Mouse (Mus musculus): ENCODE data around the gene Itgb4. TPM values are rescaled to one million over a fixed set of nuclear protein-coding genes. Genes with fewer than 3 reads are reported as not detected.
"Not testable (repeated sequence)": the region's sequence is repeated elsewhere in the genome, so short reads cannot be mapped to it uniquely, and the experiment has no call there.

The Itgb4 gene
- total and polyA plus RNA-seq, 3 experiments = 2.1 to 4.3 (median 3.9) TPM

DNA sequence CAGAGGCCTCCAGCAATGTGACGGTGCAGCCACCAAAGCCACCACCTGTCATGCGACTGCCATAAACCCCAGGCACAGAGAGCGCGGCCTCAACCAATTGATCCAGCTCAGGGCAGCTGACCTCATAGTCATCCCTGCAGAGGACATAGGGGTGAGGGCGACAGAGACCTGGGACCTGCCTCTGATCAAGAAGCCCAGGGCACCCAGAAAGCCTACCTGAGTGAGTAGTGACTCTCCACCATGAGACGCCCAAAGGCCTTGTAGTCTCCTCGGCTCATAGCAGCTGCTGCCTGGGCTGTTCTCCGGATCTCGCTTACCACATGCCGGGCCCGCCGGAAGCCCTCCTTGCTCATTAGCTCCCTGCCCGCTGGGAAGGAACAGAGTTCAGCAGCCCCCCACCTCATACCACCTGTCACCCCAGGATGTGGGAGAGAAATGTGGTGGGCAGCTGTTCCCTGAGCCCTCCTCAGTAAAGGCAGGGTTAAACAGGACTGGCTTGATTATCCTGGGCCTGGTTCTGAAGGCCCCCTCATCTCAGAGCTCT is 34.4 kb downstream of the Itgb4 start:
- DNase-seq = no peak

DNA sequence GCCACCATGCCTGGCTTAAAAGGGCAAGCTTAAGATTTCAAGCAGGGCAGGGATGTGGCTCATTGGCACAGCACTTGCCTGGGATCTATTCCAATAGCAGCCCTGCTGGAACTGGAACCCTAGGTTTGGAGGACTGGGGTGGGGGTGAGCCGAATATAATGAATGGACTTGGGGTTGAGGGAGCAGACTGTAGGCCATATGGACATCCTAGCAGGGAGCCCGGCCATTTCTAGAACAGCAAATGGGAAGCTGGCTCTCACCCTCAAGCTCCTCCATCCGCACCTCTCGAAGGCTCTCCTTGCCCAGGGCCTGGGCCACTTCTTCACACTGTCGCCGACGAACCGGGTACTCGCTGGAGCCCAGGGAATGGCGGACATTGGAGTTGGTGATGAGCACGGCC is 35.2 kb downstream of the Itgb4 start:
- no peak for DNase-seq

DNA sequence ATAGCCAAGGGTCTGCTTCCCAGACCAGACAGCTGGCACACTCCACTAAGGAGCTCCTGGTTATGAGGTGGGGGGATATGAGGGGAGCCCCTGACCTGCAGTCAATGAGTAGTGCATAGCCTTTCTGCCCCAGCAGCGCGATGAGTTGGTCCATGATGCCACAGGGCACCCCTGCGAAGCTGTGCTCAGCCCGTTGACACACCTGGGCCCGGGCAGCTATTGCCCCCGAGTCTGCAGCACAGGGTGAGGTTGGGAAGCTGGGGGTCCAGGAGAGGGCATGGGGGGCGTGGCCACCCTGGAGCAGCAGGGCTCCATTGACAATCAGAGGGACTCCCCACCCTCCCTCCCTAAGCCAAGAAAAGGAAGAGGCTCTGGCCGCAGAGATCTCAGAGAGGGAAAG is 35.6 kb downstream of the Itgb4 start:
- DNase-seq = no peak

DNA sequence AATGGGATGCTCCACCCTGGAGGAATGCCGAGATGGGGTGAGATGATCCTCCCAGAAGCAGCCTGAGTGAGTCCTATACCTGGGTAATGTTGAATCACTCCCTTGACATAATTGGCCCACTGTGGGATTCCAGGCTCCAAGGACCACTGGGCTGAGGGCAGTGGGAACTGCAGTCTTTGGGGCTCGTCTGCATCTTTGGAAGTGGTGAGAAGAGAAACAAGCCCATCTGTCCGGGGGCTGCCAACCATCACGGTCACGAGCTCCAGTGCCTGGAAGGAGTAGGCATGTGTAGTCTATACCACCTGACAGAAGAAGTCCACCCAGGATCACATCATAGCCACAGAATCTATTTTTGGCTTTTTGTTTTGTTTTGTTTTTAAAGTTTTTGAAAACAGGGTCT is 36.4 kb downstream of the Itgb4 start:
- no peak for DNase-seq

DNA sequence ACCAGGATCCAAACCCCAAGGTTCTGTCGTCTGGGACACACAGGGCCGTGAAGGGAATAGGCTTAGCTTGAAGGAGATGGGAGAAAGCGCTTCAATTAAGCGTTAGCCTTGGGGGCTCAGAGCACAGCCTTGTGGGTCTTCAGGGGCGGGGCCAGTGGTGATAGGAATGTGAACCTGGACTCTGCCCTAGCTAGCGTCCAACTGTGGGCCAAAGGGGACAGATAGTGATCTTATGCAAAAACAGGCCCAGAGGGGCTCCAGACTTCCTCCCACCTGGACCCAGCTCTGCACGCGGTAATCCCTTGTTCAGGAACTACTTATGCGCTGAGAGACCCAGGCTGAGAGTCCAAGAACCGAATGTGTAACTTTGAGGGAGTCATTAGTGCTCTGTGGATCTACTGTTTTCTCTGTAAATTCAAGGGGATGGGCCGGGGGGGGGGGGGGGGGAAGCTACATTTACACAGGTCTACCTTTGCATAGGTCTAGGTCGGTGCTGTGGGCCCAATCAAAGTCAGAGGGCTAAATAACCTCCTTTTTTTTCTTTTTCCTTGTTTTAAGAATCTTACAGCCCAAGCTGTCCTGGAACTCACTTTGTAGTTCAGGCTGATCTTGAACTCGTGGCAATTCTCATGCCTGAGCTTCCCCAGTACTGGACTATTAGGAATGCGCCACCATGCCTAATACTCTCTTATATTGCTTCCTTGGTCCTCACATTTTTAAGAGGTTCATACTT is 37.2 kb downstream of the Itgb4 start:
- DNase-seq = no peak

DNA sequence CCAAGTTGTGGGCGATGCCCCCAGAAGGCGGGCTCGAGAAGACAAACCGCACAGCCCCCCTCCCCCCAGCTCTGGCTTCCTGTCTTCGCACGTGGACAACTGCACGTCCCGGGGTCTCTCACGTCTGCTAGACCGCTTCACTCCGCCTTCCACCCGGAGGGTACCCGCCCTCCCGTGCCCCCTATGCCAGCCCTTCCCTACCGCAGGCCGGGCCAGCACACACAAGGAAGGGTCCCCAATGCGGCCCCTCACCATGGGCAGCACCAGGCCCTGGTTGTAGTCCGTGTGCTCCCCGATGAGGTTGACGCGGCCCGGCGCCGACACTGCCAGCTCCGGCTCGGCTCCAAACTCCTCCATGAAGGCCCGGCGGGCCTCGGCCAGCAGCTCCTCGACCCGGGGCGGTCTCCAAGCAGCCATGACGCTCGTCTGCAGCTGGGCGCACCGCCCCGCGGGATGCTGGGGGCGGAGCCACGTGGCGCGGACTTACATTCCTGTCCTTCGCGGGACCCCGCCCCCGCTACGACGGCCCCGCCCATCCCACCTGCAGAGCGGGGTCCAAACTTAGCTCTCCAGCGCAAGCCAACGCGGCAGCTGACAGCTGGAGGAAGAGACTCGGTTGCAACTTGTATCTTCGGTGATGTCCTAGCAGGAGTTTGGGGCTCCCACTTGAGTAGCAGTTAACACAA is 37.9 kb downstream of the Itgb4 start, which contains the start of gene Galk1:
Gene Galk1 (minus strand): TSS at position 458 of the 686 bp plus-strand sequence.
- DNase-seq = peak; percentile 94

DNA sequence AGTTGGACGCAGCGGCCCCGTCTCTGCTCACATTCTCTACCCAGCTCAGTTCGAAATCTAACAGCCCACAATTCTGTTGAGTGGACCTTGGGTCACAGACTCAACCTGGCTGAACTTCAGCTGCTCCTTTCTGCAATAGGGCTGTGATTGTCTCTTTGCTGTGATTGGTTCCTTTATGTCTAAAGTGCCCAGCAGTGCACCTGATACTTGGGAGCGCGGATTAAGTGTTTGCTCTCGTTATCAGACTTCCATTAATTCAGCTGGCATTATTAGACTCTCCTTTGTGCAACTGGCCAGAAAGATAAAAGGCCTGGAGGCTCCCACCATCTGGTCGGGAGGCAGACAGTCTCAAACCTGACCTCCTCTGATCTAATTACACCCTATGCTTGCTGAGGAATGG is 40.3 kb downstream of the Itgb4 start:
- no peak for DNase-seq

DNA sequence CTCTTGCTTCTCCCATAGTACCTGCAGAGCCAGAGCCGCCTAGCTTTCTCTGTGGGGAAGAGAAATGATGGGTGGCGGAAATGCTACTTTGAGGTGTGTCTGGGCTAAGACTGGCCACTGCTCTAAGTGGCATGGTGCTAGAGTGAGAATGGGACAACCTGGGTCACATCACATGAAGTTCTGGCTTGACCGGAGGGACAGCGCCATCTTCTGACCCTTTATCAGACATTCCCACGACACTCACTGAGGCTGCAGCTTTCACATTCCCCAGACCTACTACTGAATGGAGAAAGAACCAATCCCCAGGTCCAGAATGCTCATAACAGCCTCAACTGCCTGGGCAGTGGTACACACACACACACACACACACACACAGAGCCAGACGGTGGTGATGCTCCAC is 43.6 kb downstream of the Itgb4 start:
- DNase-seq = peak; percentile 46

DNA sequence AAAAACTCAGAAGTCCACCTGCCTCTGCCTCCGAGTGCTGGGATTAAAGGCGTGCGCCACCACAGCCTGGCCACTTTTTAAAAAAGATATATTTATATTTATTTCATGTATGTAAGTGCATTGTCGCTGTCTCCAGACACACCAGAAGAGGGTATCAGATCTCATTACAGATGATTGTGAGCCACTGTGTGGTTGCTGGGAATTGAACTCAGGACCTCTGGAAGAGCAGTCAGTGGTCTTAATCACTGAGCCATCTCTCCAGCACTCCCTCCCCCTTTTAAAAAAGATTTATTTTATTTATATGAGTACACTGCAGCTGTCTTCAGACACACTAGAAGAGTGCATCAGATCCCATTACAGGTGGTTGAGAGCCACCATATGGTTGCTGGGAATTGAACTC is 44.4 kb downstream of the Itgb4 start:
- DNase-seq = not testable (repeated sequence)

DNA sequence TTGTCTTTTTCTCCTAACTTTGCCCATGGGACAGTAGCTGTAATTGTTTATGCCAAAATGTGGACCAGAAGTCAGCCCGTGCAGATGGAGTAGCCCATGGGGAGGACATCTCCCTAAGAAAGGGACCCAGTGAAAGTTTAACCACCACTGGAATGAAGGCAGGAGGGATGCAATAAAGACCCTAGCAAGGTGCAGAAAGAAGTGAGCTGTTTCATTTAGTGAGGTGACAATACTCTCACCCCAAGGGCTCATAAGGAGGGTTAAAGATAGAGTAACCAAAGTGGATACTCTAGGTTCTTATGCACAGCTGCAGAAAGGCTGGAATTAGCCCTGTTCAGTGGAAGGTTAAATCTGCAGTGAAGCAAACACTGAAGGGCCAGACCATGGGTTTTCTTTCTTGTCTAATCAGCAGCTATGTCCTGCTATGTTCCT is 44.9 kb downstream of the Itgb4 start:
- no peak for DNase-seq

DNA sequence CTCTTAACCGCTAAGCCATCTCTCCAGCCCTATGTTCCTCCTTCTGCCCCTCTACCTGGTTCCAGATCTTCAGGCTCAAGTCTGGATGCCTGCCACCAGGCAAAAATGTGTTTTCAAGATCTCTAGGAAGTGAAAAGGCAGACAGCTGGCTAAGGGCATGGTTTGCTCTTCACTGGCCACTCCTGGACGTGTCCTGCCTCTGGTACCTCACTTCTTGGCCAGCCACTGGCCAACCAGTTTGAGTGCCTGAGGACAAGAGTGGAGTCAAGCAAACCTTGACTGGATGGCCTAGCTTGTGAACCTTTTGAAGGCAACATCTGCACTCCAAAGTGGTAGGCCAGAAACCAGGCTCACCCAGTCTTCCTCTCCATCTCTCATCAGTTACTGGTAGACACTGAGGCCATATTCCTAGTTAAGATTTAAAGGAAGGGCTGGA is 45.5 kb downstream of the Itgb4 start:
- DNase-seq = no peak

DNA sequence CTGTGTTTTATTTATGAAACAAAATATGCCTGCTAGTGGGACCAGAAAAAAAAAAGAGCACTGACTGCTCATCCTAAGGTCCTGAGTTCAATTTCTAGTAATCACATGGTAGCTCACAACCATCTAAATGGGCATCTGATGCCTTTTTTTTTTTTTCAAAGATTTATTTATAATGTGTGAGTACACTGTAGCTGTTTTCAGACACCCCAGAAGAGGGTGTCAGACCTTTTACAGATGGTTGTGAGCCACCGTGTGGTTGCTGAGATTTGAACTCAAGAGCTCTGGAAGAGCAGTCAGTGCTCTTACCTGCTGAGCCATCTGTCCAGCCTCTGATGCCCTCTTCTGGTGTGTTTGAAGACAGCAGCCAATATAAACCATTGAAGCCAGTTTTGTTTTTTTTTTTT is 46.0 kb downstream of the Itgb4 start:
- DNase-seq = no peak

DNA sequence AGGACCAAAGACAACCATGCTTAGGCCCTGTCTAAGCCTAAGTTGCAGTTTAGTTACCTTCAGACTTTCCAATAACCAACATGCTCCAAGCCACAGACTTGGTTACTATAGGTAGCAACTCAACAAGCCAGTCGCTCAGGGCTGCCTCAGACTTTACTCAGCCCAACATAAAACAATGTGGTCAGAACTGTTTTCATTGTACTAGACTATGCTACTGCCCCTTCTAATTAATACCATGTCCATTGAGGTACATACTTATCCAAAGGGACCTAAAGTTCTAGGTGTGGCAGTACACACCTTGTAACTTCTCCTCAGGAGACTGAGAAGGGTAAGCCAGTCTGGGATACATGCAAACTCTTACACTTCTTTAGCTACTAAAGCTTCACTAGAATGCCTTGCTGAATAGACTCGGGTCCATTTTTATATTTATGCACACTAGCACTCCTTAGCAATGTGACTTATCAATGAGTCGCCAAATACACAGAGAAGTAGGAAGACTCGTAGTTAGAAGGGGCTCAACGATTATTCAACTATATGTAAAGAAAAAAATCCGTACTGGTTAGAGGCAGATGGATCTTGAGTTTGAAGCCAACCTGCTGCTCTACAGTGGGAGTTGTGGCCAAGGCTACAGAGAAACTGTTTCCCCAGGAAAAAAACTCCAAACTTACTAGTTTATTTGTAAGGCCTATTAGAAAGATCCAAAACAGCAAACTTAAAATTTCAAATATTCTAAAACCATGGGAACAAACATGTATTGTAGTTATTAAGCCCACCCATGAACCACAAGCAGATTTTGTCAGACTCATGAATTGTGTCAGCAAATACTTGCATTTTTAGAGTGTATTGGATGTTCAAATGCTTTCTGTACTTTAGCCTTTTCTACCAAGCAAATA is 47.1 kb downstream of the Itgb4 start:
- DNase-seq = no peak

DNA sequence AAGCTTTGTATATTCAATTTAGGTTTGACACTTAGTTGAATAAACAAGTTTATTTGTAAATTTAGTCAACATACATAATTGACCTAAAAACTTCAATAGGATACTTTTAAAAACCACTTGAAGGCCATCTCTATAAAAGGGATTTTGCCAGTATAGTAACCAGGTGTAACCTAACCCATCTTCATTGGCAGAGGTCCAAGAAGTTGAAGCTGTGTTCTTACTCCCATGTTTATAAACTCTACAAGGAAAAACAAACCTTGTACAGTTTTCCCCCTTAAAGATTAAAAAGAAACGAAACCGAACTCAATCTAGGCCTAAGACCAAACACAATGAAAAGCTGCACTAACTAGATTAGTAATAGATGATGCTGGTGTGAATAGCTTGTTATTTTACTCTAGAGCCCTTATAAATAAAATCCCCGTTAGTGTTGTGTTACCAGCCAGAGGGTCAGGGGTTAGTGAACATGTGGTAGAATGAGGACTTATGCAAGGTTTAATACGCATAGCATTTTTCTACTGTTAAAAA is 47.8 kb downstream of the Itgb4 start:
- DNase-seq = no peak

DNA sequence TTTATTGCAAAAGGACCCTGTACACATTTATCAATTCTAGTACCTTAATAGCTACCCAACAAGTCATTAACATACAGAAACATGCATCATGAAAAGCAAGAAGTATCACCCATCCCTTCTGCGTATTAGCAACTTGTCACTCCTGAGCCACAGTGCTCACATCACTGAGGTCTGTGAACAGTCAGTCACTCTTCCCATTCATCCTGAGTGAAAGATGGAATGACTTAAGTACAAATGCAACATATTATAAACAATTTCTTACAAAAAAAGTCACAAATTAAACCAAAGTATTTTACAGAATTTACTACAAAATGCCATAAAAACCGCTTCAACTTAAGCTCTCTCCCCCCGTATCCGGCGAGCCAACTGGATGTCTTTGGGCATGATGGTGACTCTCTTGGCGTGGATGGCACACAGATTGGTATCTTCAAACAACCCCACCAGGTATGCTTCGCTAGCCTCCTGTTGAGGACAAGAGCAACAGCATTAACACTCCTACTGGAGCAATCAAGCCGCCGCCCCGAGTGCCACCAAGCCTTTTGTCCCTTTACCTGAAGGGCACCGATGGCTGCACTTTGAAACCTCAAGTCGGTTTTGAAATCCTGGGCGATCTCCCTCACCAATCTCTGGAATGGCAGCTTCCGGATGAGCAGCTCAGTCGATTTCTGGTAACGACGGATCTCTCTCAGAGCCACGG is 48.7 kb downstream of the Itgb4 start:
- peak; percentile 35 for DNase-seq

DNA sequence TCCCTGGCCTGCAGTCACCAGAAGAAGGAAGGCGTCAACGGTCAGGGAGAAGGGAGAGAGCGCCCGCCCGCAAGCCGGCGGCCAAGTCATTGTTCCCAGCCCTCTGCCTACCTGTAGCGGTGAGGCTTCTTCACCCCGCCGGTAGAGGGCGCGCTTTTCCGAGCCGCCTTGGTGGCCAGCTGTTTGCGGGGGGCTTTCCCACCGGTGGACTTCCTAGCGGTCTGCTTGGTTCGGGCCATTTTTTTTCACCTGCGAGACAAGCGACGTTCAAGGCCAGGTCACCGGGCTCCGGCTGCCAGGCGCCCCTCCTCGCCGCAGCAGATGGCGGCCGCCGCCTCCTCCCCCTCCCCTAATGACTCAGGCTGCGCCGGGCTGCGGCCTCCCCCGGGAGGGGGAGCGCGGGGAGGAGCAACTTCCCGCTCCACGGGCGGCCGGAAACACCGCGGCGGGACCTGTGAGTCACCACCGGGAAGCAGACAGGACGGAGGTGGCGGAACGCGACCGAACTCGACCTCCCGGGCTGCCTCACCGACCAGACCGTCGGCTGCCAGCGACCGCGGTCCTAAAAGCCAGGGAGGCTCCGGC is 49.4 kb downstream of the Itgb4 start:
- peak; percentile 95 for DNase-seq

DNA sequence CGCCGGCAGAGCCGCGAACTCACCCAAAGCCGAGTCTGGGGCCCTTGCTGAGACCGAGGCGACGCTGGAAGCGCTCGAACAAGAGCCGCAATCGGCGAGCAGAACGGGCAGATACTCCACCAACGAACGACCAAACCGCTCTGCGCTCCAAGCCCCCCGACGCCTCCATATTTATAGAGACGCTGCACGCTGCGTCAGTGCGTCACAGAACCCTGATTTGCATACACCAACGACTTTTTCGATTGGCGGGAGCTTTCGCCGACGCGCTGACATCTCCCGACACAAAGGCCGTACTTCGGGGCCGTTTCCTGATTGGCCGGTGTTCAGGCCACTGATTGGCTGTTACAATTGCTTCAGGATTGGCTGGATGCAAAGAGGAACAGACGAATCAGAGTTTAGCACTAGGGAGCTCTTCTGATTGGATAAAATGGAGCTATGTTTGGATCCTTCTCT is 49.9 kb downstream of the Itgb4 start:
- peak; percentile 96 for DNase-seq

DNA sequence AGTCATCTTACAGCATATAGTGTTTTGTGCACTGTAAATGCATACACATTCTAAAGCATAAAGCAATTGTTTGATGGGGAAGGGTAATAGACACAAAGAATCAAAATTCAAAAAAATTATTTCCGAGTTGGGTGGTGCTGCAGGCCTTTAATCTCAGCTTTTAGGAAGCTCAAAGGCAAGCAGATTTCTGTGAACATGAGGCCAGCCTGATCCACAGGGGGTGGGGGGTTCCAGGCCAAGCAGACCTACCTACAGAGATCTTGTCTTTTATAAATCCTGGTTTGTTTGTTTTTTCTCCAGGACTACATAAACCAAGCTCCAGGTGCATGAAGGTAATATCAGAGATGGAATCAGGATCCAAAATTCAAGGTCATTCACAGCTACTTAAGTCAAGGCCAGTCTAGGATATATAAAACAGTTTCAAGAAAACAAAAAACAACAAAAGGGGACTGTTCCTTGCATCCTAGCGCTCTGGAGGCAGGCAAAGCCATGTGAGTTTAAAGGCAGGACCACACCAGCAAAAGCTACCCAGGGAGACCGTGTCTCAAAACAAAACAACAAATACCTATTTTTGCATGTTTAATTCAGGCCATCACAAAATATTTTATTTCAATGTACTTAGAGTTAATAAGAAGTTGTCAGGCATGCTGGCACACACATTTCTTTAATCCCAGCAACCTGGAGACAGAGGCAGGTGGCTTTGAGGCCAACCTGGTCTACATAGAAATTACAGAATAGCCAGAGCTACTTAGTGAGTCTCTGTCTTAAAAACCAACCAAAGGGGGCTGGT is 50.7 kb downstream of the Itgb4 start:
- DNase-seq = no peak

DNA sequence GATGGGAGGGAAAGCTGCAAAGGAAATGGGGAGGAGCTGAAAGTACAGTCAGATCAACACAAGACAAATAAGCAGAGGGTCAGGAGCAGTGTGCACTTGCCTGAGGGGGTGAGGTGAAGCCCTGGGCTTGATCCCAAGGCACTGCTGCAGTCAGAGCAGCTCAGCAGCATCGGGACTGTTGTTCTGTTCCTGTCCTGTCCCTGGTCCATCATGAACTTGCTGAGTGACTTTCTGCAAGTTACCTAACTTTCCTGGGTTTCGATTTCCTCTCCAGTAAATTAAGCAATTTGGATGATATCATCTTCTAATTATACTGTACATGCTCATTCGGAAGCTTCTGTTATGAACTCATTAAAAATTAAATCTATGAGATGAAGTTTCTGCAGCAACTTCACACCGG is 53.2 kb downstream of the Itgb4 start, which contains the start of gene H3f3b:
Gene H3f3b (minus strand): TSS at position 207 of the 400 bp plus-strand sequence.
- DNase-seq = no peak

Measured in adrenal gland, adult 2 months (tissue).